Mouse (Mus musculus) heart, adult 2 months (tissue): ENCODE measurements around the gene Mob3b. TPM values are rescaled to one million over a fixed set of nuclear protein-coding genes. Genes with fewer than 3 reads are reported as not detected.

ENCODE experiments used
- DNase-seq, 2 experiments: peaks; one replicate each; pipeline ENCODE4 v3.0.0; 2021
- H3K27ac ChIP-seq: fragments of 200-600 bp; 2 replicates; pipeline ENCODE4 v1.8.1; 2022
- H3K27me3 ChIP-seq: fragments of 200-500 bp; 2 replicates; pipeline ENCODE4 v1.6.1; 2012; ENCODE audit warnings: mild to moderate bottlenecking, low read length, inconsistent platforms, mixed read lengths; ENCODE audit not compliant: control insufficient read depth, insufficient read depth
- H3K36me3 ChIP-seq: fragments of 200-500 bp; 2 replicates; pipeline ENCODE4 v1.6.1; 2012; ENCODE audit warnings: low read length, inconsistent platforms; ENCODE audit not compliant: control insufficient read depth, insufficient read depth
- H3K4me1 ChIP-seq: fragments of 200-500 bp; 2 replicates; pipeline ENCODE4 v1.6.1; 2011; ENCODE audit warnings: low read length; ENCODE audit not compliant: control insufficient read depth, insufficient read depth
- H3K4me3 ChIP-seq: fragments of 200-600 bp; 2 replicates; pipeline ENCODE4 v1.8.1; 2022
- H3K79me2 ChIP-seq: fragments of 200-500 bp; replicated peaks from 2 replicates; pipeline ENCODE4 v1.6.1; 2012; ENCODE audit warnings: mild to moderate bottlenecking, inconsistent platforms, low read length, moderate library complexity, mixed read lengths; ENCODE audit not compliant: control insufficient read depth, insufficient read depth
- H3K9ac ChIP-seq: fragments of 200-500 bp; 2 replicates; pipeline ENCODE4 v1.6.1; 2012; ENCODE audit warnings: low read depth, mild to moderate bottlenecking, control low read depth, inconsistent platforms, low read length, mixed read lengths
- CTCF ChIP-seq: fragments of 200-600 bp; IDR thresholded peaks from 2 replicates; pipeline ENCODE4 v1.8.1; 2022; ENCODE audit warnings: antibody characterized with exemption, mild to moderate bottlenecking, moderate library complexity
- EP300 ChIP-seq: fragments of 200-500 bp; IDR thresholded peaks from 2 replicates; pipeline ENCODE4 v1.6.1; 2011; ENCODE audit warnings: low read depth, low read length, control low read depth; ENCODE audit not compliant: insufficient read depth
- POLR2A ChIP-seq: fragments of 200-500 bp; IDR thresholded peaks from 2 replicates; pipeline ENCODE4 v1.6.1; 2011; ENCODE audit warnings: mild to moderate bottlenecking, low read depth, low read length, control low read depth; ENCODE audit not compliant: insufficient read depth
- WGBS: fragments of 180-500 bp; shearing (Covaris S2); methylation state at CpG from one replicate; pipeline ENCODE4 v1.1.7; 2018; 5-methylcytosine and 5-hydroxymethylcytosine counted together
- intact Hi-C: fragments of 180-260 bp; cut with DNase I; formaldehyde crosslinking; loops from one replicate; pipeline ENCODE4 v1.15.1; 2025
- polyA plus RNA-seq: library from polyadenylated mRNA; depleted of rRNA; stranded (reverse); fragments of >200 nt; gene quantifications from 2 replicates; pipeline ENCODE4 v1.2.3, GENCODE M21; 2012
- total RNA-seq, 2 experiments: library from RNA; stranded (reverse); gene quantifications; 2 replicates each; pipeline ENCODE4 v1.2.3; 2021

The Mob3b gene
- total and polyA plus RNA-seq, 3 experiments, result 0.66 to 1.4 (median 1.2) TPM

GRCm38 (mm10) chr4:34984377-34984776 lies 172.9 kb downstream of the Mob3b start:
- WGBS, result 87% methylated on average over 4 of the region's 4 CpGs
- Histone ChIP-seq H3K79me2 (no peaks in the 10 kb centered on the region), H3K4me3 (no peak overlapping the region), H3K4me1 (no peaks in the 10 kb centered on the region), H3K27ac (no peak overlapping the region), H3K27me3 (no peaks in the 10 kb centered on the region), H3K9ac (no peak overlapping the region), H3K36me3 (no peaks in the 10 kb centered on the region)
- intact Hi-C loops, result no loop called here
- no peak for TF ChIP-seq CTCF
- TF ChIP-seq POLR2A, result no peak
- TF ChIP-seq EP300, result no peak
- DNase-seq, result no peak

- intact Hi-C loops, result no loop called here
- H3K9ac ChIP-seq, result no peak overlapping the region
- WGBS, result 44% methylated on average over 6 of the region's 6 CpGs
- no peaks in the 10 kb centered on the region for H3K79me2 ChIP-seq
- no peaks in the 10 kb centered on the region for H3K27me3 ChIP-seq
- DNase-seq, result no peak
- no peak overlapping the region for H3K27ac ChIP-seq
- H3K36me3 ChIP-seq, result no peaks in the 10 kb centered on the region
- H3K4me1 ChIP-seq, result no peaks in the 10 kb centered on the region
- TF ChIP-seq CTCF (no peak), EP300 (no peak), POLR2A (no peak)
- no peak overlapping the region for H3K4me3 ChIP-seq
Observed at GRCm38 (mm10) chr4:34983511-34983910, 173.8 kb downstream of the Mob3b start.

- Histone ChIP-seq H3K4me3 (no peak overlapping the region), H3K27ac (no peak overlapping the region), H3K27me3 (no peaks in the 10 kb centered on the region), H3K4me1 (peaks cover 4% of the 10 kb centered on the region; the same call in 1 of the 2 replicates), H3K36me3 (no peaks in the 10 kb centered on the region), H3K9ac (no peak overlapping the region), H3K79me2 (no peaks in the 10 kb centered on the region)
- intact Hi-C loops, result no loop called here
- DNase-seq, result no peak
- no peak for TF ChIP-seq CTCF
- TF ChIP-seq POLR2A, result no peak
- 64% methylated on average over 8 of the region's 8 CpGs for WGBS
Observed at GRCm38 (mm10) chr4:34981301-34982172, 175.7 kb downstream of the Mob3b start.

- Histone ChIP-seq H3K36me3 (no peaks in the 10 kb centered on the region), H3K4me3 (no peak overlapping the region), H3K79me2 (no peaks in the 10 kb centered on the region), H3K9ac (no peak overlapping the region), H3K4me1 (peaks cover 4% of the 10 kb centered on the region; the same call in 1 of the 2 replicates), H3K27me3 (no peaks in the 10 kb centered on the region), H3K27ac (no peak overlapping the region)
- WGBS, result 70% methylated on average over 8 of the region's 8 CpGs
- no peak for DNase-seq
- intact Hi-C loops, result no loop called here
- TF ChIP-seq CTCF, result no peak
- TF ChIP-seq POLR2A, result no peak
- no peak for TF ChIP-seq EP300
Observed at GRCm38 (mm10) chr4:34980461-34981039, 176.7 kb downstream of the Mob3b start.

- Histone ChIP-seq H3K4me3 (no peak overlapping the region), H3K36me3 (no peaks in the 10 kb centered on the region), H3K9ac (no peak overlapping the region), H3K27ac (no peak overlapping the region), H3K79me2 (no peaks in the 10 kb centered on the region), H3K27me3 (no peaks in the 10 kb centered on the region), H3K4me1 (peaks cover 4% of the 10 kb centered on the region; the same call in 1 of the 2 replicates)
- TF ChIP-seq POLR2A, result no peak
- no peak for TF ChIP-seq EP300
- TF ChIP-seq CTCF, result no peak
- intact Hi-C loops, result no loop called here
- DNase-seq, result no peak
- 77% methylated on average over 4 of the region's 4 CpGs for WGBS
Observed at GRCm38 (mm10) chr4:34976916-34977702, 180.2 kb downstream of the Mob3b start.
